Mouse (Mus musculus): ENCODE results near the gene Zranb1.

GRCm38 (mm10) chr7:132950613-132951012 lies 19.7 kb downstream of the Zranb1 start:
- no peak for TF ChIP-seq CTCF (IDR thresholded peaks at IDR 0.05; ENCODE audit: borderline replicate concordance, insufficient read depth, low read depth, low read length)
- TF ChIP-seq POLR2A (IDR thresholded peaks at IDR 0.05; ENCODE audit: borderline replicate concordance, insufficient read depth, low read length), result no peak
